In genomic region chr13:44077022-44077421, GRCm38 (mm10) we compare ENCODE assay signal across 26 mouse cellular contexts.
"Had no signal": no experiment of that assay in that cellular context is flagged by ENCODE, and none has a peak within 500 bp of the region (broad histone marks: within the 10 kb centered on the region; RNA-seq: fewer than 3 reads in every experiment).

No protein-coding gene starts in this region.

- DNase-seq: gastrocnemius, adult 2 months; gastrocnemius, postnatal 10 days; gastrocnemius, postnatal 25 days; heart, adult 2 months; heart, postnatal 10 days; heart, postnatal 4 days; kidney, adult 18-20 months; kidney, adult 8-10 months; kidney, postnatal 10 days; kidney, postnatal 25 days; kidney, postnatal 4 days; liver; liver, embryonic 13.5 days had no signal

- H3K27me3 ChIP-seq: hindbrain, embryonic 12.5 days; liver, embryonic 13.5 days; liver, embryonic 15.5 days had no signal

- H3K4me2 ChIP-seq: heart, embryonic 11.5 days; hindbrain, embryonic 12.5 days; hindbrain, embryonic 14.5 days; limb, embryonic 12.5 days; liver, embryonic 11.5 days; liver, embryonic 13.5 days; liver, embryonic 15.5 days had no signal

- H3K27ac ChIP-seq: gastrocnemius, adult 2 months; heart, adult 2 months; hindbrain, embryonic 10.5 days; hindbrain, embryonic 12.5 days; hindbrain, embryonic 14.5 days; layer of hippocampus, adult 2 months; left cerebral cortex, adult 2 months; limb, embryonic 10.5 days; limb, embryonic 12.5 days; liver, embryonic 13.5 days; liver, embryonic 15.5 days had no signal

- H3K4me1 ChIP-seq: hindbrain, embryonic 10.5 days; hindbrain, embryonic 12.5 days; limb, embryonic 10.5 days; limb, embryonic 12.5 days; liver, embryonic 13.5 days; liver, embryonic 15.5 days had no signal

- H3K4me3 ChIP-seq: gastrocnemius, adult 2 months; heart, adult 2 months; hindbrain, embryonic 10.5 days; hindbrain, embryonic 12.5 days; layer of hippocampus, adult 2 months; left cerebral cortex, adult 2 months; limb, embryonic 10.5 days; limb, embryonic 12.5 days; liver, embryonic 13.5 days; liver, embryonic 15.5 days had no signal

- H3K9ac ChIP-seq: hindbrain, embryonic 12.5 days; hindbrain, embryonic 14.5 days; limb, embryonic 12.5 days; liver, embryonic 13.5 days; liver, embryonic 15.5 days had no signal

- H3K36me3 ChIP-seq: hindbrain, embryonic 10.5 days; hindbrain, embryonic 12.5 days; limb, embryonic 10.5 days; limb, embryonic 12.5 days; liver, embryonic 13.5 days; liver, embryonic 15.5 days had no signal

- ATAC-seq: hindbrain, embryonic 16.5 days; inflammation-experienced regulatory T-cells, adult 6 months; intestine, postnatal 0 days had no signal

- H3K9me3 ChIP-seq: hindbrain, embryonic 10.5 days; hindbrain, embryonic 12.5 days; limb, embryonic 10.5 days; liver, embryonic 13.5 days; liver, embryonic 15.5 days had no signal
